Mouse (Mus musculus): ENCODE results near the gene Tm6sf1.

DNA sequence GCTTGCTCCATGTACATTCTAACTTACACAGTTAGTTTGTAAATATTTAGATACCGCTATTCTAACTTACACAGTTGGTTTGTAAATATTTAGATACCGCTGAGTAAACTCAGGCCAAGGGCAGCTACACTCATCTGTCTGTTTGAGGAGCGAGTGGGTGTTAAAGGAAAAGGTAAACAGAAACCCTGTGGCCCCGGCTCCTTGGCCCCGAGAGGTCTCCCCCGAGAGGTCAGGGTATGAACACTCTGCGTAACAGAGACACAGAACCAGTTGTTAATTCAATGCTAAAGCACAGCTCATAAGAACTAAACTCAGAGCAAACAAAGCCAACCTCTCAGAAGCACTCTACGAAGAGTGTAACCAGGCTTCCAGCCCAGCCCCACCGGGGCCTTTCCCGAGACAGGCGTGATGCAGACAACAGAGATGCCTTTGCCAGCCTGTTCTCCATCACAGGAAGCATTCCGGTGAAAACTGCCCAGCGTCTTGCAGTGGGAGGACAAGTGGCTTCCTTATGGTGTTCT, 13.8 kb downstream of the Tm6sf1 start:
- no peak for TF ChIP-seq CTCF (IDR thresholded peaks at IDR 0.05; ENCODE audit: borderline replicate concordance, control insufficient read depth, extremely low read depth, insufficient read depth, low read length, poor library complexity)
- no peak for TF ChIP-seq POLR2A (IDR thresholded peaks at IDR 0.05; ENCODE audit: control insufficient read depth, extremely low read depth, insufficient read depth, low read length, poor library complexity)

Measured in thymus, adult 2 months (tissue).